Mouse (Mus musculus): Measurements from ENCODE around the gene Naf1.

Naf1 gene

DNA sequence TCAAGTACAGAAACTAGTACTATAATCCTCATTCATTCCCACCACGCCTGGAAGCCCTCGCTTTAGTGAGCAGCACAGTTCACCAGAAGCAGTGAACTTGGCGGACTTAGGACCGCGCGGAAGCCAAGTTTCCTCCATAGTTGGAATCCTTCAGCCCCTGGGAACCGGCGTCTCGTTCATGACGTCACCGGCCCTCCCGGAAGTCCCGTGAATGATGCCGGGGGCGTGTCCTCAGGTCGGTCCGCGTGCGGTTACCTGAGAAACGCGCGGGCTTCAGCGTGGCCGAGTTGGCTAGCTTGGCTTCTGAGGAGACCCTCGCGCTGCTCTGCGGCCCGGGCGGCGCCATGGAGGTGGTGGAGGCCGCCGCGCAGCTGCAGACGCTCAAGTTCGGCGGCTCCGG, at the start of gene Naf1:
Gene Naf1, plus strand, starts transcription at position 195 of the 400 bp plus-strand sequence.
- DNase-seq, result peak; percentile 93

GRCm38 (mm10) chr8:66860921-66861588, 1.0 kb downstream of the Naf1 start:
- no peak for DNase-seq

DNA sequence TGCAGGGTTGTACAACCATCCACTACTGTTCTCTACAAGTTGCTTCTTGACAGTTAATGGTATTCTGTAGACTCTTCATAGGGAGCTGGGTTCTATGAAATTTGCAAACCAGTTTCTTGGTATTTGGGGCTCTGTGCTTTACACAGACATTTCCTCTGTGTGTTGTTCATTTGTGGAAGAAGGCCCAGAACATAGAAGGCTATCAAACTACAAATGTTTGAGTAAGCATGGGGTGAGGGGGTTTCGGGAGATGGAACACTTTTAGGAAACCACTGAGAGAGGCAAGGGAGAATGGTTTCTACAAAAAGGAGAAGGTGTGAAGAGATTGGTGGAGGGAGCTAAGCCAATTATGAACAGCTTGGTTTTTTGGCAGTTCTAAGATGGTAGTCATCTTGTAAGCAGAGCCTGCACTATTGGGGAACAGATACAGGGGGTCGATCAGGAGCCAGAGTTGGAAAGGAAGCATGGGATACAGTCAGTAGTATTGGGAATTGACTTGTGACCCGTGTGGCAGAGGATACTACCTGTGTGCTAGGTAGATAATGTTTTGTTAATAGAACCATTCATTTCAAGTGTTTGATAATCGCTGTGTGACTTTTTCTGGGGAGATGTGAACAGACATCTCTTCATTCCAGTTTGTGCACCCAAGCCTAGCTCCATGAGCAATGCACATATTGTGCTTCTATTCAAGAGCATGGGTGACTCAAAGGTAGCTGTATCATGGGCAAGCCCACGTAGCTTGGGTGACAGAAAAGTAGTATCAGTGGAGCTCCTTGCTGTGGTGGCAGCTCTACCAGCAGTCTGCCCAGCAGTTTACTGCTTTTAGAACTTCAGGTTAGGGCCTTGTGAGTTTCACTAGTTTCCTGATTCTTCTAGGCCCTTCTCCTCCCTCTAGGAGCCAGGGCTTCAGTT, 1.8 kb downstream of the Naf1 start:
- DNase-seq, result peak; percentile 8

- DNase-seq, result no peak
Measured at GRCm38 (mm10) chr8:66863761-66864160, 3.7 kb downstream of the Naf1 start.

DNA sequence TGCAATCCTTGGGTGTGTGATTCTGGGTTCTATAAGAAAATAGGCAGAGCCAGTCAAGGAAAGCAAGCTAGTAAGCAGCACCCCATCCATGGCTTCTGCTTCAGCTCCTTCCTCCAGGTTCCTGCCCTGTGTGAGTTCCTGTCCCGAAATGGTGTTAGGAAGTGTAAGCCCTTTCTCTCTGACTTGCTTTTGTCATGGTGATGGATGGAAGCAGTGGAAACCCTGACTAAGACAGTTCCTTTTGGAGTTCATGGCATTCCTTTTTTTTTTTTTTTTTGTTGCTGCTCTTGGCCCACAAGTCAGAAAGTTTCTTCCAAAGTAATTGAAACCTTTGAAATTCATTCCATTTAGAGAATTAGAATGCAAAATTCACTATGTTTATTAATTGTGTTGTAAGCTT, 5.1 kb downstream of the Naf1 start:
- no peak for DNase-seq

GRCm38 (mm10) chr8:66867679-66868078, 7.7 kb downstream of the Naf1 start:
- no peak for DNase-seq

GRCm38 (mm10) chr8:66869211-66869932, 9.4 kb downstream of the Naf1 start:
- DNase-seq, result no peak

- DNase-seq, result no peak
Measured at GRCm38 (mm10) chr8:66883866-66884265, 23.8 kb downstream of the Naf1 start.

DNA sequence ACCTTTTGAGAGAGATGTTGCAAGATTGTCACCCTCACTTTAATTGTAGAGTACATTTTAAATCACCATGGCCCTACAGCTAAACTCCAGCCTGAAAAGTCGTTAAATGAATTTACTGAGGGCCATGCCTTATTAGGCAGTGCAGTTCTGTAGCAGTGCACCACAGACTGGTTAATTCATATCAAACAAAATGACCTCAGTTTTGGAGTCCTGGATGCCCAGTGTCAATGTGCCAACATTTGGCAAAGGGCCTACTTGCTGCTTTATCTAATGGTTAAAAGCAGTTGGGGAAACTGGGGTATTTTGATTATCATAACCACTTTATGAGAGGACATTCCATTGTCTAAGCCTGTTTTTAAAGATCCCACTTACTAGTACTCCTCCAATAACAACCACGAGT, 31.9 kb downstream of the Naf1 start:
- DNase-seq, result no peak

DNA sequence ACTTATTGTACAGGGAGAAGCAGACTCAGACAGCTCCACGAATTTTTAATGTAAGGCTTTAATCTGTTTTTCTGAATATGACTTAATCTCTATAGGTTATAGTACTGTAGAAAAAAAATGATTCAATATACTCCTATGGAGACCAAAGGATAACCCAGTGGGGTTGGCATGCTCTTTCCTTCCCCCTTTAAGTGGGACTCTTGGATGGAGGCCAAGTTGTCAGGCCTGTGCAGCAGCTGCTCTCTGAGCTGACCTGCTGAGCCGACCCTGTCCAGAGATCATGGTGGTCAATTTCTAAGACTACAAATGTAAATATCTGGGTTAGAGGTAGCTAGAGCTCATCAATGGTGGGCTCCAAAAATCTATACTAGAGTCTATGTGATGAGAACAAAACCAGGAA, 45.0 kb downstream of the Naf1 start:
- no peak for DNase-seq

- no peak for DNase-seq
Measured at GRCm38 (mm10) chr8:66905557-66905956, 45.5 kb downstream of the Naf1 start.

GRCm38 (mm10) chr8:66906116-66906515, 46.1 kb downstream of the Naf1 start:
- no peak for DNase-seq

- no peak for DNase-seq
Measured at GRCm38 (mm10) chr8:66910684-66911083, 50.7 kb downstream of the Naf1 start.

- DNase-seq, result no peak
Measured at GRCm38 (mm10) chr8:66913616-66914536, 53.9 kb downstream of the Naf1 start.

DNA sequence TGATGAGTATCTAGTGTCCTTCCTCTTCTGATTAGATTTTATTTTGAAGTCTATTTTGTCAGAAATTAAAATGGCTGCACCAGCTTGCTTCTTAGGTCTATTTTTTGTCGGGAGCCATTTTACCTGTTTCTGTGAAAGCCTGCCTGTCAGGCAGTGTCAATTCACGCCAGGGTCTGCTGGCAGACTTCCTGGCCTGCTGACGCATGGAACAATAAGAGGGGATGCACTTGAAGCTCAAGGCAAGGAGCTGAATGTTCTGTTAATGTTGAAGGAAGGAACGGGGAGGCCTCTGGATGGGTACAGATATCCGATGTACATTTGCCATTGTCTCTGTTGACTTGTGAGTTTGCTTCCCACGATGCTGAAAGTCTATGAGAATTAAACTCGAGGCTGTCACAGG, 56.0 kb downstream of the Naf1 start:
- DNase-seq, result no peak

- no peak for DNase-seq
Measured at GRCm38 (mm10) chr8:66917695-66918467, 57.9 kb downstream of the Naf1 start.

DNA sequence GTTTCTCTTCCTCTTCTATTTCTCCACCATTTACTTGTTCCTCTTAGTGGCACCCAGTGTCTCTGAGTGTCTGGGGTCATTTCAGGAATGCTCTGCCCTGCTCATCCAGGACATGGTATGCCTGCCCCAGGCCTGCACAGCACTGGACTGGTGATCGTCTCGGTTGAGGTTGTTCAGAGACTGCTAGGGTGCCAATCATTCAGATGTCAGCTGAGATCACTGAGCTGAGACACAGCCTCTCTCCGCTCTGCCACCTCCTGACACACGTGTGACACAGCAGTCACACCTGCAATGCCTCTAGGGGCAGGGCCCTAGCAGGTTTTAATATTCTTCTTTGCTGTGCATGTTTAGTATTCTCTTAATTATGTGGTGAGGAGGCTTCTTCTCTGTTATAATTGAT, 58.5 kb downstream of the Naf1 start:
- no peak for DNase-seq

DNA sequence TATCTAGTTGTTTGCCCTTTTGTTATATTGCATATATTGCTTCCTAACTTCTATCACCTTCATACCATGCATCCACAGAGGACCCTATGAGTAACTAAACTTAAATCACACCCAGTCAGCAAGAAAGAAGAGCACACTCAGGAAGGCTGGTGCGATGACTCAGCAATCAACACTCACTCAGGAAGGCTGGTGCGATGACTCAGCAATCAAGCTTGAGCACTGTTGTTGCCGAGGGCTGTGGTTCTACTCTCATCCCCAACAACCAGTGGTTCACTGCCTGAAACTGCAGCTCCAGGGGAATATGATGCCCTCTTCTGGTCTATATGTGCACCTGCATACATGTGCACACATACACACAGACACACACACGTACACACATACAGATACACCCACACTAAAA, 73.7 kb downstream of the Naf1 start:
- no peak for DNase-seq

DNA sequence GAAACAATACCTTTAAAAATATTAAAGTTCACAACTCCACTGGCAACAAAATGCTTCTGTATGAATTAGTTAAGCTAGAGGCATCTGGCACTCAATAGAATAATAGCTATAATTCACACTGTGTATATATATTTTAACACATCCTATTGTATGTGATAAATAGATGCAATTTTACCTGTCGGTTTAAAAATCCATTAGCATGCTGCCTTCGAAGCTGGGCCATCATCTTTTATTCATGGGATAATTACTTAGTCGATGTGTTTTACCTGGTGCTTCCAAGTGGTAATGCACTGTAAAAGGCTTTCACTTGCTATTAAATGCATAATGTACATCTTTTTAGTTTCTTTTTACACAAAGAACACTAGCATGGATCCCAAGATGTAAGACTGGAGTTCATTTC, 76.2 kb downstream of the Naf1 start:
- DNase-seq, result no peak

Data from layer of hippocampus, adult 9-11 months (tissue).